Mouse (Mus musculus): ENCODE measurements around the gene Arl13b. TPM values are rescaled to one million over a fixed set of nuclear protein-coding genes. Genes with fewer than 3 reads are reported as not detected.

Arl13b gene
- polyA plus RNA-seq, 1 experiment from 2014 or later = 26.7 TPM

DNA sequence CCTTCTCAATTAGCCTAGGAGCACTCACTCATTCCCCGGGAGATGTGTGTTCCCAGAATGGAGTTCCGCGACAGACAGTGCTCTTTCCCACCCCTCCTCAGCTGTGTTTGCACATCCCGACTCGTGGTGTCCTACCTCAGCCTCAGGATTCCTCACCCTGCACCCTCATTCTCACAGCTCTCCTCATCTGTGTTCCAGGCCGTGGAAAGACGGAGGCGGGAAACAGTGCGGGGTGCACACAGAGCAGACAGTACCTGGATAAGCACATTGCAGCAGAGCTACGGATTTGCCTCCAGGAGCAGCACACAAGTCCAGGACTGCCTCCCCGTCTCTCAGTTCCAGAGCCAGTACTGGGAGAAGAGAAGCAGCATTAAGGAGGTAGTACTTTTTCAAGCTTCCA, 70.8 kb downstream of the Arl13b start:
- Histone ChIP-seq H3K9me3 (replicated peaks) (no peaks in the 10 kb centered on the region), H3K9ac (no peak overlapping the region), H3K27ac (replicated peaks) (no peak overlapping the region), H3K4me3 (replicated peaks) (no peak overlapping the region), H3K36me3 (0 out of 2 replicates have a peak, but pooled peaks cover 2% of the 10 kb centered on the region), H3K4me1 (no peaks in the 10 kb centered on the region), H3K27me3 (no peaks in the 10 kb centered on the region), H3K4me2 (replicated peaks) (no peak overlapping the region)
- WGBS = 86% methylated on average over 11 of the region's 11 CpGs
- no peak for ATAC-seq (ENCODE audit: insufficient number of reproducible peaks, low FRiP score, low TSS enrichment, low read depth)

DNA sequence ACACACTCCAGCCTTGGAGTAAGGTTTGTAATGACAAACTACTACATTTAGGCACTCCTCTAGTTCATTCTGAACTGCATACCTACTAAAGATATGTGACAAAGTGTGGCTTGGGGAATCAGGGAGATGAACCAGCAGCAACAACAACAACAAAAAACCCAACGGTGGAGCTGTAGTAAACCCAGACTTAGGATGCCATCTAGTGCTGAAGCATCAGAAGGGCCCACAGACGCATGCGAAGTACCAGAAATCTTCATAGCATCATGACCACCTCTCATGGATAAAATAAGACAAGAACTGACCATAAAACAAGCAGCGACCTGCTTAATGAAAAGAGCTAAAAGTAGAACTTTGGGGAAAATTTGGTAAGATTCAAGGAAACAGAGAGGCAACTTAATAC, 73.4 kb downstream of the Arl13b start:
- no peaks in the 10 kb centered on the region for H3K27me3 ChIP-seq
- 0 out of 2 replicates have a peak, but pooled peaks cover 2% of the 10 kb centered on the region for H3K36me3 ChIP-seq
- no peak overlapping the region for H3K4me3 ChIP-seq (replicated peaks)
- no peak overlapping the region for H3K9ac ChIP-seq
- no peak overlapping the region for H3K27ac ChIP-seq (replicated peaks)
- H3K4me1 ChIP-seq = no peaks in the 10 kb centered on the region
- H3K4me2 ChIP-seq (replicated peaks) = no peak overlapping the region
- WGBS = 81% methylated on average over 4 of the region's 4 CpGs
- no peaks in the 10 kb centered on the region for H3K9me3 ChIP-seq (replicated peaks)
- ATAC-seq (ENCODE audit: insufficient number of reproducible peaks, low FRiP score, low TSS enrichment, low read depth) = no peak

DNA sequence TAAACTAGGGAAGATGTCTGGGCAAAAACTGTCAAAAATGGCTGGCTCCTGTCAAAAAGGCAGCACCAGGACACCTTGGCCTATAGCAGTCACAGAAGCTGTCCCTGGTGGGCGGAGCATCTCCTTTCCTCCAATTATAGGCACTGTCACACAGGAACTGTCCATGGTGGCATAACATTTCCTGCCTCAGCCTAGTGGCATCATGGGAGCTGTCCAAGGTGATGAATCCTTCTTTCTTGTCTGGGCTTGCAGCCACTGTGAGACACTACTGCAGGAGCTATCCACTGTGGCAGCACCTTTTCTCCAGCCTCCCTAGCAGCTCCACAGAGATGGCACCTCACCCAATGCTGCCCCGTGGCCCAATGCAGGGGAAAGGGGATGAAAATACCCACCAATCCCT, 88.5 kb downstream of the Arl13b start:
- H3K9me3 ChIP-seq (replicated peaks) = 0 out of 2 replicates have a peak, but pooled peaks cover 4% of the 10 kb centered on the region
- no peaks in the 10 kb centered on the region for H3K4me1 ChIP-seq
- no peaks in the 10 kb centered on the region for H3K27me3 ChIP-seq
- no peak overlapping the region for H3K4me3 ChIP-seq (replicated peaks)
- H3K9ac ChIP-seq = no peak overlapping the region
- ATAC-seq (ENCODE audit: insufficient number of reproducible peaks, low FRiP score, low TSS enrichment, low read depth) = no peak
- no peak overlapping the region for H3K27ac ChIP-seq (replicated peaks)
- no peak overlapping the region for H3K4me2 ChIP-seq (replicated peaks)
- no peaks in the 10 kb centered on the region for H3K36me3 ChIP-seq
- 97% methylated on average over 2 of the region's 2 CpGs for WGBS

- Histone ChIP-seq H3K27ac (replicated peaks) (no peak overlapping the region), H3K27me3 (no peaks in the 10 kb centered on the region), H3K4me3 (replicated peaks) (no peak overlapping the region), H3K9ac (no peak overlapping the region), H3K4me2 (replicated peaks) (no peak overlapping the region), H3K4me1 (no peaks in the 10 kb centered on the region), H3K9me3 (replicated peaks) (0 out of 2 replicates have a peak, but pooled peaks cover 4% of the 10 kb centered on the region), H3K36me3 (no peaks in the 10 kb centered on the region)
- 85% methylated on average over 6 of the region's 6 CpGs for WGBS
- no peak for ATAC-seq (ENCODE audit: insufficient number of reproducible peaks, low FRiP score, low TSS enrichment, low read depth)
Measured at GRCm38 (mm10) chr16:62755307-62755706, 91.5 kb downstream of the Arl13b start.

- 89% methylated on average over 1 of the region's 1 CpGs for WGBS
- Histone ChIP-seq H3K9ac (no peak overlapping the region), H3K27me3 (no peaks in the 10 kb centered on the region)
Measured at GRCm38 (mm10) chr16:62753597-62753996, 93.2 kb downstream of the Arl13b start.

DNA sequence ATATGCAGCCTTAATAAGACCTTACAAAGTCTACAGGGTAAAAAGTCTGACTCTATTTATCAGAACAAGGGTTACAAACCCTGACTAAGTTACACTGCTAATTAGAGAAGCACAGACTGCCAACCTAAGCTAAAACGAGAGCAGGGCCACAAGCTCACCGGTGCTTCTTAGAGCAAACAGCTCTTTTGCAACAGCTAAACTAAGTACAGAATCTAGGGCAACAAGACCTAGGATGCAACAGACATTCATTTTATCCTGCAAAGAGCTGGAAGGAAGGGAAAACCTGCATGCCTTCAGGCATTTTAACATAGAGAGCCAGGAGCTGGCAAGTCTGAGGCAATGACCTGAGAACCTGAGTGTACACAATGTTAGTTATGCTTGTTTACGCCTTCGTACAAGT, 93.8 kb downstream of the Arl13b start:
- WGBS = 82% methylated on average over 4 of the region's 4 CpGs
- no peak overlapping the region for H3K27ac ChIP-seq (replicated peaks)
- no peak overlapping the region for H3K9ac ChIP-seq
- no peaks in the 10 kb centered on the region for H3K36me3 ChIP-seq
- H3K27me3 ChIP-seq = no peaks in the 10 kb centered on the region
- no peaks in the 10 kb centered on the region for H3K4me1 ChIP-seq
- H3K9me3 ChIP-seq (replicated peaks) = no peaks in the 10 kb centered on the region
- no peak overlapping the region for H3K4me2 ChIP-seq (replicated peaks)
- ATAC-seq (ENCODE audit: insufficient number of reproducible peaks, low FRiP score, low TSS enrichment, low read depth) = no peak
- no peak overlapping the region for H3K4me3 ChIP-seq (replicated peaks)

More at GRCm38 (mm10) chr16:62753597-62753996, 93.2 kb downstream of the Arl13b start:
- 0 out of 2 replicates have a peak, but pooled peaks cover 4% of the 10 kb centered on the region for H3K9me3 ChIP-seq (replicated peaks)
- H3K27ac ChIP-seq (replicated peaks) = no peak overlapping the region
- no peaks in the 10 kb centered on the region for H3K36me3 ChIP-seq
- ATAC-seq (ENCODE audit: insufficient number of reproducible peaks, low FRiP score, low TSS enrichment, low read depth) = no peak
- H3K4me3 ChIP-seq (replicated peaks) = no peak overlapping the region
- H3K4me2 ChIP-seq (replicated peaks) = no peak overlapping the region
- H3K4me1 ChIP-seq = no peaks in the 10 kb centered on the region

GRCm38 (mm10) chr16:62745875-62746274, 101.0 kb downstream of the Arl13b start:
- 69% methylated on average over 2 of the region's 2 CpGs for WGBS
- no peak for ATAC-seq (ENCODE audit: insufficient number of reproducible peaks, low FRiP score, low TSS enrichment, low read depth)
- Histone ChIP-seq H3K4me3 (replicated peaks) (no peak overlapping the region), H3K4me1 (no peaks in the 10 kb centered on the region), H3K36me3 (no peaks in the 10 kb centered on the region), H3K9ac (no peak overlapping the region), H3K4me2 (replicated peaks) (no peak overlapping the region), H3K27ac (replicated peaks) (no peak overlapping the region), H3K9me3 (replicated peaks) (no peaks in the 10 kb centered on the region), H3K27me3 (no peaks in the 10 kb centered on the region)

Small RNA genes within 50 kb of the gene (microRNA-seq; reads per million reads assigned to microRNA genes)
- gene Gm25986 (ENCODE audit: borderline number of aligned reads) = not detected

Other genes with a start within 250 kb of the Arl13b start
- 8.5 and 10.9 TPM in 2 replicates for gene Nsun3, start 60.2 kb downstream of the Arl13b start, polyA plus RNA-seq (2015; fragmentation: Nextera tagmentation; extraction: Ambion mirVana)
- 1.9 and 2.0 TPM in 2 replicates for gene Stx19, start 32.4 kb downstream of the Arl13b start, polyA plus RNA-seq (2015; fragmentation: Nextera tagmentation; extraction: Ambion mirVana)
- 58.4 and 60.0 TPM in 2 replicates for gene Pros1, start 7.3 kb upstream of the Arl13b start, polyA plus RNA-seq (2015; fragmentation: Nextera tagmentation; extraction: Ambion mirVana)

All from embryonic facial prominence, embryonic 15.5 days (tissue).